Mouse (Mus musculus): Measurements from ENCODE around the gene Rhoh. TPM values are rescaled to one million over a fixed set of nuclear protein-coding genes. Genes with fewer than 3 reads are reported as not detected.

The Rhoh gene
- polyA plus RNA-seq, 1 experiment from 2014 or later = 0.46 TPM

DNA sequence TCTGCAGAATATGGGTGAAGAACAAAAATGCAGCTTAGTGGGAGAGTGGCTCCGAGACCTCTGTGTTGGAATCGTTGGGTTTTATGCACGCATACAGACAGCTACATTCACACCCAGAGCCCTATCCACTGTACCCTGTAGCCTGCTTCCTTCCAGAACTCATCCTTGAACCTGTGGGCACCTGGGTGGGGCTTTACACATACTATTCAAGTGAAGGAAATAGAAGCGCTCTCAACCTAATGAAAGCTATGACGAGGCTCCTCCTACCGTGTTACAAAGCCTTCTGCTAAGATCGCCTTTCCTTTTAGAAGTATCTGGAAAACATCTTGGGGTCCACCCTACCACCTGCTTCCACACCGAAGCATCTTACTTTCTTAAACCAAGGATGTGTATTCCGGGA, 52.1 kb downstream of the Rhoh start:
- no peak overlapping the region for H3K27ac ChIP-seq
- H3K27me3 ChIP-seq = no peaks in the 10 kb centered on the region
- ATAC-seq (ENCODE audit: insufficient number of reproducible peaks, insufficient read depth, low FRiP score, low TSS enrichment, low read depth) = no peak
- H3K9me3 ChIP-seq = no peaks in the 10 kb centered on the region
- H3K4me3 ChIP-seq (replicated peaks) = no peak overlapping the region
- 86% methylated on average over 9 of the region's 9 CpGs for WGBS
- H3K9ac ChIP-seq (replicated peaks) = no peak overlapping the region
- H3K36me3 ChIP-seq = no peaks in the 10 kb centered on the region
- no peaks in the 10 kb centered on the region for H3K4me1 ChIP-seq (replicated peaks)
- no peak overlapping the region for H3K4me2 ChIP-seq

- H3K9me3 ChIP-seq = no peaks in the 10 kb centered on the region
- H3K4me2 ChIP-seq = no peak overlapping the region
- no peaks in the 10 kb centered on the region for H3K27me3 ChIP-seq
- H3K4me1 ChIP-seq (replicated peaks) = peaks cover 11% of the 10 kb centered on the region
- WGBS = 90% methylated on average over 7 of the region's 7 CpGs
- no peak overlapping the region for H3K4me3 ChIP-seq (replicated peaks)
- no peak overlapping the region for H3K27ac ChIP-seq
- no peaks in the 10 kb centered on the region for H3K36me3 ChIP-seq
- no peak overlapping the region for H3K9ac ChIP-seq (replicated peaks)
- ATAC-seq (ENCODE audit: insufficient number of reproducible peaks, insufficient read depth, low FRiP score, low TSS enrichment, low read depth) = no peak
Observed at GRCm38 (mm10) chr5:65914342-65914741, 53.3 kb downstream of the Rhoh start.

GRCm38 (mm10) chr5:65916930-65917329, 55.9 kb downstream of the Rhoh start:
- WGBS = 89% methylated on average over 5 of the region's 5 CpGs
- Histone ChIP-seq H3K4me3 (replicated peaks) (no peak overlapping the region), H3K9ac (replicated peaks) (no peak overlapping the region), H3K9me3 (no peaks in the 10 kb centered on the region), H3K36me3 (no peaks in the 10 kb centered on the region), H3K27ac (no peak overlapping the region), H3K4me1 (replicated peaks) (peaks cover 12% of the 10 kb centered on the region), H3K4me2 (no peak overlapping the region), H3K27me3 (no peaks in the 10 kb centered on the region)
- ATAC-seq (ENCODE audit: insufficient number of reproducible peaks, insufficient read depth, low FRiP score, low TSS enrichment, low read depth) = no peak

DNA sequence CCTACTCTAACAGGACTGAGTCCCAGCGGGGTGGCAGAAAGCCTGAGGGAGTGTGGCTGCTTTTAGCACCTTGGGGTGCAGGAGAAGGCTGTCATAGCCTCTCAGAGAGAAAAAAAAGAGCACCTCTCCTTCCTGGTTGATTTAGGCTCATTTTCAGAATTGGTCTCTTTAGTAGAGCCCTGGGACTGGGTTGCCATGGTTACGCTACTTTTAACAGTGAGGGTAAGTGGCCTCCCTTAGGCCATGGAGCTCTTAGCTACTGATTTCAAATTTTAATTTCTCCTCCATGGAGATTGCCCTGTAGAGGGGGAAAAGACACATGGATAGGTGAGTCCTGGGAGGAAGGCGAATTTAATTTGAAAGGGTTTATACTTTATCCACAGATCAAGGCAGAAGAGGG, 57.6 kb downstream of the Rhoh start:
- H3K9me3 ChIP-seq = no peaks in the 10 kb centered on the region
- 79% methylated on average over 3 of the region's 3 CpGs for WGBS
- ATAC-seq (ENCODE audit: insufficient number of reproducible peaks, insufficient read depth, low FRiP score, low TSS enrichment, low read depth) = peak; percentile 76
- peak overlapping the region; percentile 17; the same call in 1 of the 2 replicates for H3K27ac ChIP-seq
- H3K27me3 ChIP-seq = no peaks in the 10 kb centered on the region
- H3K4me3 ChIP-seq (replicated peaks) = no peak overlapping the region
- H3K4me2 ChIP-seq = no peak overlapping the region
- H3K9ac ChIP-seq (replicated peaks) = no peak overlapping the region
- no peaks in the 10 kb centered on the region for H3K36me3 ChIP-seq
- H3K4me1 ChIP-seq (replicated peaks) = peaks cover 12% of the 10 kb centered on the region

DNA sequence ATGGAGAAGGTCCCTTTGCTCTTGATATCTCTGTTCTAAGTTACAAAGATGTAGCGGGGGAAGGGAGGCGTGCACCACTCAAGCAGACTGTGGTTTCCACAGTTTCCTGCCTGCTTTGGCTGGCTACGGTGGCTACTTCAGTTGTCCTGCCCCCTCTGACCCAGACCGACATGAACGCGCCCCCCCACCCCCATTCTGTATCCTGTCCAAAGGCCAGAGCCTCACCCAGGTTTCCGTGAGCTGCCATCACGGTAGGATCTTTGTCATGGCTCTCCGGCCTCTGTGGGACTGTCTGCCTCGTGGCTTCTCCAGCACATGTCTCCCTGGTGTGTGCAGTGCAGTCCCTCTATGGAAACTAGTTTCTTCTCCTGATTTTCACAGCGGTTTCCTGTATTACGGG, 58.3 kb downstream of the Rhoh start:
- Histone ChIP-seq H3K9ac (replicated peaks) (no peak overlapping the region), H3K4me3 (replicated peaks) (no peak overlapping the region), H3K4me2 (no peak overlapping the region), H3K27ac (peak overlapping the region; percentile 17; the same call in 1 of the 2 replicates), H3K4me1 (replicated peaks) (peaks cover 12% of the 10 kb centered on the region), H3K9me3 (no peaks in the 10 kb centered on the region), H3K36me3 (no peaks in the 10 kb centered on the region), H3K27me3 (no peaks in the 10 kb centered on the region)
- no peak for ATAC-seq (ENCODE audit: insufficient number of reproducible peaks, insufficient read depth, low FRiP score, low TSS enrichment, low read depth)
- 83% methylated on average over 12 of the region's 12 CpGs for WGBS

DNA sequence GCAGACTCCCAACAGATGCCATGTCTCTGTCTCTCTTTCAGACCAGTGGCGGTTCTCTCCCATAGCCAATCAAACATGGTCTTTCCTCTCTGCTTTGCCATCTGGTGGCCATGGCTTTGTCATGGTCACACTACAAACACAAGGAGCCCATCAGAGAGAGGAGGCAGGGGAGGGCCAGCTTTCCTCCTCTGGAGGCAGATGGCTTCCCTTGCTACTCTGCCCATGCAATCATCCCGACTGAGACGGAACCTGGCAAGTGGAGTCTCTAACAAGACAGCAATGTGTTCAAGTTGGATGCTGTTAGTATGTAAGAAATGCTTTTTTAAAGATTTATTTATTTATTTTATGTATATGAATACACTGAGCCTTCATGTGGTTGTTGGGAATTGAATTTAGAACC, 58.9 kb downstream of the Rhoh start:
- Histone ChIP-seq H3K27ac (no peak overlapping the region), H3K4me1 (replicated peaks) (peaks cover 12% of the 10 kb centered on the region), H3K36me3 (no peaks in the 10 kb centered on the region), H3K9me3 (no peaks in the 10 kb centered on the region), H3K9ac (replicated peaks) (no peak overlapping the region), H3K4me2 (no peak overlapping the region), H3K27me3 (no peaks in the 10 kb centered on the region), H3K4me3 (replicated peaks) (no peak overlapping the region)
- WGBS = 97% methylated on average over 3 of the region's 3 CpGs
- ATAC-seq (ENCODE audit: insufficient number of reproducible peaks, insufficient read depth, low FRiP score, low TSS enrichment, low read depth) = no peak

DNA sequence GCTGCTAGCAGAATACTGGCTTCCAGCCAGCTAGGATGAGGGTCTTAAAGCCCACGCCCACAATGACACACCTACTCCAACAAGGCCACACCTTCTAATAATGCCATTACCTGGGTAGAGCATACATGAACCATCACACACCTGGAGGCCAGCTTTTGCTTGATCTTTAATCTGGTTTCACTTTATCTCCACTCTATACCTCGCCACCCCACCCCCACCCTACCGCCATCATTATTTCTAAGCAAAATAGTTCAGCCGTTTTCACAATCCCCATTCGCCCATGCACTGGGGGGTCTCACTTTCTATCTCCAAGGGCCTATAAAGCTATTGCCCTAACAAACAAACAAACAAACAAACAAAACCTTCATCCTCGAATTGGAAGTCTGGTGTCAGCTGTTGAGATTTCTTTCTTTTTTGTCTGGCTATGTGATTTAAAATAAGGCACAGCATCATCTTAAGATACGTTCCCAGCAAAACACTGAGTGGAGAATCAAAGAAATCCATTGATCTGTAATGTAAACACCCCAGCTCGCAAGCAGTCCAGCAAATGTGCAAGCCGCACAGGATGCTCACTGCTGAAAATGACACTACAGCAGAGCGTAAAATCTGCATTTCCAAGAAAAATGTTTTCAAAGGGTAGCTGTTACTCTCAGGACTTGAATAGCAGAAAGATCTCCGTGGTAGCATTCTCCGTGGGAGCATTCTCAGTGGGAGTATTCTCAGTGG, 59.9 kb downstream of the Rhoh start:
- Histone ChIP-seq H3K27ac (no peak overlapping the region), H3K4me2 (no peak overlapping the region), H3K9ac (replicated peaks) (no peak overlapping the region), H3K4me1 (replicated peaks) (peaks cover 12% of the 10 kb centered on the region), H3K27me3 (no peaks in the 10 kb centered on the region), H3K4me3 (replicated peaks) (no peak overlapping the region), H3K36me3 (no peaks in the 10 kb centered on the region), H3K9me3 (no peaks in the 10 kb centered on the region)
- 84% methylated on average over 12 of the region's 12 CpGs for WGBS
- ATAC-seq (ENCODE audit: insufficient number of reproducible peaks, insufficient read depth, low FRiP score, low TSS enrichment, low read depth) = no peak

DNA sequence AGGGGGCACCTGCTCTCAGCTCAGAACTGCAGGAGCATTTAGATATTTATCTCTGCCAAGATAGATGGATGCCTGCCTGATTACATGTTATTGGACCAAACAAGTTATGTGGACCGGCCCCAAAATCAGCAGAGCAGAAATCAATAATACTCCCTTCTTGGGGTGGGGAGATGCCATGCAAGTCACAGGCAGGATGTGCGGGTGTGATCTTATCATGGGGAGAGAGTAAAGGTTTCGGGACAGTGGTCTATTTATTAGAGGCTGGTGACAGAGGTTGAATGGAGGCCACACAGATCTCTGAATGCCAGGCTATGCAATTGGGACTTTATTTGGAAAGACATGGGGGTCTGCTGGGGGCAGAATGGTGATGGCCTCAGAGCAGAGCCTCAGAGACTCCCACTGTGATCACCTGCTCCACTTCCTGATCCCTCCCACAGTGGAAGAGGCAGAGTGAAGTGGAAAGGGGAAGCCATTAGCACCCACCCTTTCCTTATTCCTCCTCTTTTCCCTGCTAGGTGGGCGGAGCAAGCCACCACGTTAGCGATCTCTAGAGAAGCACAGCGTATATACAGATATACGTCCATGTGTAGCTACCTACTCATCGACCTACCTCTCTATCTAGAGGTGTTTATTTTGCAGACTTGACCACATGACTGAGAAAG, 60.6 kb downstream of the Rhoh start:
- ATAC-seq (ENCODE audit: insufficient number of reproducible peaks, insufficient read depth, low FRiP score, low TSS enrichment, low read depth) = no peak
- WGBS = 77% methylated on average over 9 of the region's 9 CpGs
- no peaks in the 10 kb centered on the region for H3K36me3 ChIP-seq
- H3K27me3 ChIP-seq = no peaks in the 10 kb centered on the region
- peaks cover 12% of the 10 kb centered on the region for H3K4me1 ChIP-seq (replicated peaks)
- no peak overlapping the region for H3K4me3 ChIP-seq (replicated peaks)
- no peaks in the 10 kb centered on the region for H3K9me3 ChIP-seq
- H3K4me2 ChIP-seq = no peak overlapping the region
- H3K9ac ChIP-seq (replicated peaks) = no peak overlapping the region
- H3K27ac ChIP-seq = no peak overlapping the region

- H3K4me1 ChIP-seq (replicated peaks) = no peaks in the 10 kb centered on the region
- H3K4me2 ChIP-seq = no peak overlapping the region
- no peak for ATAC-seq (ENCODE audit: insufficient number of reproducible peaks, insufficient read depth, low FRiP score, low TSS enrichment, low read depth)
- no peak overlapping the region for H3K27ac ChIP-seq
- no peaks in the 10 kb centered on the region for H3K27me3 ChIP-seq
- no peaks in the 10 kb centered on the region for H3K36me3 ChIP-seq
- no peak overlapping the region for H3K9ac ChIP-seq (replicated peaks)
- WGBS = 77% methylated on average over 6 of the region's 6 CpGs
- H3K9me3 ChIP-seq = no peaks in the 10 kb centered on the region
- no peak overlapping the region for H3K4me3 ChIP-seq (replicated peaks)
Observed at GRCm38 (mm10) chr5:65926666-65927065, 65.7 kb downstream of the Rhoh start.

DNA sequence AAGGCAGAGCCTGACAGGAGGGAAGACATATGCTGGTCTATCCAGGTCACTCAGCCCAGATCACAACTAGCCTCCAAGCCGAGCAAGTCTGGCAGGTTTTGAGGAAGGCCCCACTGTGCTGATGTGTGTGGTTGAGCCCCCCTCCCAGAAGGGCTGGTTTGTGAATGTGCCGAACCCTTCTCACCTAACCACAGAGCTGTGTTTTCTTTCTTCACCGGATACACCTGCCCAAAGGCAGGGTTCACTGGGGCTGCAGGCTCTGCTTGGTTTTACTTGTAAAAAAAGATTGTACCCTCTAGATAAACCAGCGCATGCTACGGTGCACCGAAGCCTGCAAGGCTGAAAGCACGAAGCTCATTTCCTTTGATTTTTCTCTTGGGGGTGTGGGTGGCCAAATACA, 68.1 kb downstream of the Rhoh start:
- Histone ChIP-seq H3K4me2 (no peak overlapping the region), H3K27me3 (no peaks in the 10 kb centered on the region), H3K4me1 (replicated peaks) (no peaks in the 10 kb centered on the region), H3K36me3 (no peaks in the 10 kb centered on the region), H3K9me3 (no peaks in the 10 kb centered on the region), H3K4me3 (replicated peaks) (no peak overlapping the region), H3K27ac (no peak overlapping the region), H3K9ac (replicated peaks) (no peak overlapping the region)
- WGBS = 66% methylated on average over 7 of the region's 7 CpGs
- ATAC-seq (ENCODE audit: insufficient number of reproducible peaks, insufficient read depth, low FRiP score, low TSS enrichment, low read depth) = no peak

- H3K27ac ChIP-seq = no peak overlapping the region
- no peak overlapping the region for H3K4me2 ChIP-seq
- no peaks in the 10 kb centered on the region for H3K36me3 ChIP-seq
- H3K9ac ChIP-seq (replicated peaks) = no peak overlapping the region
- no peaks in the 10 kb centered on the region for H3K4me1 ChIP-seq (replicated peaks)
- no peaks in the 10 kb centered on the region for H3K27me3 ChIP-seq
- ATAC-seq (ENCODE audit: insufficient number of reproducible peaks, insufficient read depth, low FRiP score, low TSS enrichment, low read depth) = no peak
- 82% methylated on average over 4 of the region's 4 CpGs for WGBS
- H3K4me3 ChIP-seq (replicated peaks) = no peak overlapping the region
- H3K9me3 ChIP-seq = no peaks in the 10 kb centered on the region
Observed at GRCm38 (mm10) chr5:65930171-65930570, 69.2 kb downstream of the Rhoh start.

GRCm38 (mm10) chr5:65933258-65933657, 72.2 kb downstream of the Rhoh start:
- no peak overlapping the region for H3K4me3 ChIP-seq (replicated peaks)
- WGBS = 80% methylated on average over 4 of the region's 4 CpGs
- no peaks in the 10 kb centered on the region for H3K9me3 ChIP-seq
- H3K4me2 ChIP-seq = no peak overlapping the region
- no peak overlapping the region for H3K27ac ChIP-seq
- H3K27me3 ChIP-seq = no peaks in the 10 kb centered on the region
- no peaks in the 10 kb centered on the region for H3K4me1 ChIP-seq (replicated peaks)
- H3K9ac ChIP-seq (replicated peaks) = no peak overlapping the region
- no peaks in the 10 kb centered on the region for H3K36me3 ChIP-seq
- ATAC-seq (ENCODE audit: insufficient number of reproducible peaks, insufficient read depth, low FRiP score, low TSS enrichment, low read depth) = no peak

Data from limb, embryonic 12.5 days (tissue).